Mouse (Mus musculus): ENCODE results near the gene Mocs1.

- no peak for TF ChIP-seq CTCF (IDR thresholded peaks at IDR 0.05; ENCODE audit: extremely low read depth, insufficient read length, insufficient replicate concordance, low read depth, low read length)
- TF ChIP-seq POLR2A (IDR thresholded peaks at IDR 0.05; ENCODE audit: low read depth, low read length), result no peak
These were observed 44.5 kb downstream of the Mocs1 start for GRCm38 (mm10) chr17:49472626-49473025.
